Mouse (Mus musculus) myocyte (in vitro differentiated cells): ENCODE data around the gene Ahcyl2. TPM values are rescaled to one million over a fixed set of nuclear protein-coding genes. Genes with fewer than 3 reads are reported as not detected.

Experiments used
- H3K27me3 ChIP-seq: one replicate; pipeline ENCODE4 v1.6.1; 2011; ENCODE audit not compliant: control insufficient read depth, insufficient read depth, insufficient read length
- H3K36me3 ChIP-seq: one replicate; pipeline ENCODE4 v1.6.1; 2011; ENCODE audit not compliant: control insufficient read depth, insufficient read depth
- H3K4me2 ChIP-seq: one replicate; pipeline ENCODE4 v1.6.1; 2011; ENCODE audit warnings: low read depth, control low read depth
- H3K4me3 ChIP-seq: one replicate; pipeline ENCODE4 v1.5.1; 2011; ENCODE audit warnings: mild to moderate bottlenecking, control low read depth, moderate library complexity
- H3K79me2 ChIP-seq: one replicate; pipeline ENCODE4 v1.6.1; 2011; ENCODE audit not compliant: control insufficient read depth, insufficient read depth
- H3ac ChIP-seq: one replicate; pipeline ENCODE4 v1.6.1; 2011; ENCODE audit not compliant: control insufficient read depth, insufficient read length
- CEBPB ChIP-seq: IDR thresholded peaks from 2 replicates; pipeline ENCODE4 v1.6.1; 2011; ENCODE audit warnings: mild to moderate bottlenecking, moderate library complexity; ENCODE audit not compliant: poor library complexity, insufficient read depth, severe bottlenecking
- E2F4 ChIP-seq: IDR thresholded peaks from one replicate; pipeline ENCODE4 v1.6.1; 2011; ENCODE audit warnings: mild to moderate bottlenecking, control low read depth, moderate library complexity; ENCODE audit not compliant: insufficient read depth
- MAX ChIP-seq: IDR thresholded peaks from one replicate; pipeline ENCODE4 v1.6.1; 2011; ENCODE audit warnings: low read depth, mild to moderate bottlenecking, control low read depth
- MYOD1 ChIP-seq, 3 experiments: IDR thresholded peaks; one replicate each; pipeline ENCODE4 v1.6.1; 2011; ENCODE audit warnings: control low read depth in 2 of 3, low read depth in 2 of 3, mild to moderate bottlenecking in 2 of 3, moderate library complexity in 1 of 3; ENCODE audit not compliant: insufficient read length in 2 of 3, control insufficient read depth in 1 of 3
- MYOG ChIP-seq, 3 experiments: IDR thresholded peaks; one replicate each; pipeline ENCODE4 v1.6.1; 2011; ENCODE audit warnings: control low read depth in 2 of 3, low read depth in 2 of 3, mild to moderate bottlenecking in 2 of 3; ENCODE audit not compliant: insufficient read length in 2 of 3, control insufficient read depth in 1 of 3, insufficient read depth in 1 of 3
- POLR2A ChIP-seq: IDR thresholded peaks from one replicate; pipeline ENCODE4 v1.6.1; 2011; ENCODE audit warnings: low read depth, mild to moderate bottlenecking, control low read depth, moderate library complexity; ENCODE audit not compliant: insufficient read length
- POLR2AphosphoS2 ChIP-seq: IDR thresholded peaks from one replicate; pipeline ENCODE4 v1.6.1; 2011; ENCODE audit warnings: low read depth, control low read depth; ENCODE audit not compliant: insufficient read length
- REST ChIP-seq: IDR thresholded peaks from one replicate; pipeline ENCODE4 v1.6.1; 2011; ENCODE audit warnings: mild to moderate bottlenecking, control low read depth, moderate library complexity; ENCODE audit not compliant: insufficient read depth, insufficient read length
- SRF ChIP-seq: IDR thresholded peaks from one replicate; pipeline ENCODE4 v1.6.1; 2011; ENCODE audit warnings: low read depth; ENCODE audit not compliant: control insufficient read depth, insufficient read length
- TCF12 ChIP-seq: IDR thresholded peaks from one replicate; pipeline ENCODE4 v1.6.1; 2011; ENCODE audit warnings: mild to moderate bottlenecking, control low read depth; ENCODE audit not compliant: poor library complexity, insufficient read depth, severe bottlenecking
- TCF3 ChIP-seq: IDR thresholded peaks from one replicate; pipeline ENCODE4 v1.6.1; 2011; ENCODE audit warnings: low read depth, control low read depth; ENCODE audit not compliant: insufficient read length
- USF1 ChIP-seq: IDR thresholded peaks from one replicate; pipeline ENCODE4 v1.6.1; 2011; ENCODE audit warnings: low read depth, mild to moderate bottlenecking, control low read depth, moderate library complexity
- polyA plus RNA-seq: library from polyadenylated mRNA; unstranded; fragments of >200 nt; fragmentation: generic; extraction: Trizol; gene quantifications from one replicate; pipeline ENCODE4 v1.2.1, GENCODE M21; 2012; ENCODE audit warnings: missing spikeins

Ahcyl2 gene
- polyA plus RNA-seq, 1 experiment, result 10.1 TPM

DNA sequence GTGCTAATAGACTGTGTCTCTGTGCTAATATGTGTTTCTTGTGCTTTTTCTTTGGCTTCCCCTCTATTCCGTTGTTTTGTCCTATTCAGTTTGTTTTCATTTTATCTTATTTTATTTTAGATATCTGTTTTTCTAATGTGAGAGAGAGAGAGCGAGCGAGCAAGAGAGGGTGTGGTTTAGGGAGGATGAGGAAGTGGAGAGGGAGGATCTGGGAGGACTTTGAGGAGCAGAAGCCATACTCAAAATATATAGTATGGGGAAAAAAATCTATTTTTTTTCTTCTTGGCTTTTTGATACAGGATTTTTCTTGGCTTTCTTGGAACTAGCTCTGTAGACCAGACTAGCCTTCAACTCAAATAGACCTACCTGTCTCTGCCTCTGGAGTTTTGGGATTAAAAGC, 39.8 kb upstream of the Ahcyl2 start:
- no peaks in the 10 kb centered on the region for H3K36me3 ChIP-seq
- H3K4me3 ChIP-seq, result no peak overlapping the region
- no peak overlapping the region for H3ac ChIP-seq
- no peaks in the 10 kb centered on the region for H3K79me2 ChIP-seq
- no peak for TF ChIP-seq POLR2A
- TF ChIP-seq USF1, result no peak
- TF ChIP-seq TCF12, result no peak
- TF ChIP-seq TCF3, result no peak
- no peak for TF ChIP-seq SRF
- TF ChIP-seq REST, result no peak
- no peak for TF ChIP-seq POLR2AphosphoS2
- TF ChIP-seq MAX, result no peak
- no peak for TF ChIP-seq CEBPB
- no peak for TF ChIP-seq E2F4
- TF ChIP-seq MYOG (IDR thresholded peaks at IDR 0.05; ENCODE audit: control insufficient read depth in 1 of 3, insufficient read depth in 1 of 3, insufficient read length in 2 of 3, low read depth in 2 of 3), result no peak
- no peak for TF ChIP-seq MYOD1 (IDR thresholded peaks at IDR 0.05; ENCODE audit: control insufficient read depth in 1 of 3, insufficient read length in 2 of 3, low read depth in 2 of 3)
- H3K27me3 ChIP-seq, result no peaks in the 10 kb centered on the region
- no peak overlapping the region for H3K4me2 ChIP-seq

DNA sequence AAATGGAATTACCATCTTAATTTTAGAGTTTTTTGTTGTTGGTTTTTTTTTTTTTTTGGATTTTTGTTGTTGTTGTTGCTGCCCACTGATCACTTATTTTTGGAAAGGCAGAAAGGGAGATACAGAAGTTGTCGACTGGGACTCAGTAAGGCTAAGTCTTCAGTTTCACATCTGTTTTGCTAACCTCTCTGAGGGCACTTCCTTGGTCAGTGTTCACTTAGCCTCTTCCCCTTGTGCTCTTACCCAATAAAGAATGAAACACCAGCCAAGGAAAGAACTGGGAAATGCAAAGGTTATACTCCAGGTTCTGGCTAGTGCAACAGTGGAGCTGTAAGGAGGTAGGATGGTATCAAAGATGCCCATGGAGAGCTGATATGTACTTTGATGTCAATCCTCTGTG, 38.3 kb upstream of the Ahcyl2 start:
- Histone ChIP-seq H3K79me2 (no peaks in the 10 kb centered on the region), H3K4me2 (no peak overlapping the region), H3K4me3 (no peak overlapping the region), H3ac (no peak overlapping the region), H3K27me3 (no peaks in the 10 kb centered on the region), H3K36me3 (no peaks in the 10 kb centered on the region)
- TF ChIP-seq E2F4 (no peak), TCF3 (no peak), REST (no peak), MAX (no peak), SRF (no peak), TCF12 (no peak), MYOG (IDR thresholded peaks at IDR 0.05; ENCODE audit: control insufficient read depth in 1 of 3, insufficient read depth in 1 of 3, insufficient read length in 2 of 3, low read depth in 2 of 3) (no peak), CEBPB (no peak), USF1 (no peak), POLR2A (no peak), MYOD1 (IDR thresholded peaks at IDR 0.05; ENCODE audit: control insufficient read depth in 1 of 3, insufficient read length in 2 of 3, low read depth in 2 of 3) (no peak), POLR2AphosphoS2 (no peak)

DNA sequence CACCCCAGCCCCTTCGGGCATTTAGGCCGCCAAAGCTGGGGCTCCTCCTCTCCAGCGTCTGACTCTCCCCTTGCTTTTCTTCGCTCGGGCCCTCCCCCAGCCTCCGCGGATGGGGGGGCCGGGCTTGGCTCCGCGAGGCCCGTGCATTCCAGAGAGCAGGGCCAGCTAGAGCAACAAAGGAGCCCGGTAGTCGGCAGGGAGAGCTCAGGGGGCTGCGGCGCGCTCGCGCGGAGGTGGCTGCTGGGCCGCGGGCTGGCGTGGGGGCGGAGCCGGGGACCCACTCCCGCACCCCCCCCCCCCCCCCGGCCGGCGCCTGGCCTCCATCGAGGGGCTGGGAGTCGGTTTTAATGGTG, 32.5 kb upstream of the Ahcyl2 start, which contains the start of gene Smo:
Gene Smo, plus strand, starts transcription at position 168 of the 353 bp plus-strand sequence.
- TF ChIP-seq MYOD1 (IDR thresholded peaks at IDR 0.05; ENCODE audit: control insufficient read depth in 1 of 3, insufficient read length in 2 of 3, low read depth in 2 of 3), result no peak
- peak; percentile 87 for TF ChIP-seq POLR2A
- peak; percentile 81 for TF ChIP-seq POLR2AphosphoS2
- Histone ChIP-seq H3K27me3 (no peaks in the 10 kb centered on the region), H3ac (peak within 1 kb of the TSS; percentile 82), H3K4me3 (peak within 1 kb of the TSS; percentile 59), H3K36me3 (no peaks in the 10 kb centered on the region), H3K4me2 (peak within 1 kb of the TSS; percentile 94), H3K79me2 (peaks cover 33% of the 10 kb centered on the region)

- TF ChIP-seq POLR2A, result peak; percentile 81
- no peak for TF ChIP-seq USF1
- TF ChIP-seq E2F4, result no peak
- TF ChIP-seq POLR2AphosphoS2, result peak; percentile 76
- peak in 1 of 3 experiments; percentile 38 for TF ChIP-seq MYOG (IDR thresholded peaks at IDR 0.05; ENCODE audit: control insufficient read depth in 1 of 3, insufficient read depth in 1 of 3, insufficient read length in 2 of 3, low read depth in 2 of 3)
- Histone ChIP-seq H3K79me2 (peaks cover 38% of the 10 kb centered on the region), H3K27me3 (no peaks in the 10 kb centered on the region), H3K4me2 (peak overlapping the region; percentile 94), H3K36me3 (no peaks in the 10 kb centered on the region), H3K4me3 (peak overlapping the region; percentile 59), H3ac (peak overlapping the region; percentile 82)
Observed at GRCm38 (mm10) chr6:29735689-29736451, 31.9 kb upstream of the Ahcyl2 start.

GRCm38 (mm10) chr6:29736610-29737458, 31.0 kb upstream of the Ahcyl2 start:
- Histone ChIP-seq H3K27me3 (no peaks in the 10 kb centered on the region), H3ac (peak overlapping the region; percentile 82), H3K4me3 (peak overlapping the region; percentile 59), H3K36me3 (no peaks in the 10 kb centered on the region), H3K4me2 (peak overlapping the region; percentile 94), H3K79me2 (peaks cover 44% of the 10 kb centered on the region)
- TF ChIP-seq TCF12 (no peak), MYOD1 (IDR thresholded peaks at IDR 0.05; ENCODE audit: control insufficient read depth in 1 of 3, insufficient read length in 2 of 3, low read depth in 2 of 3) (no peak), TCF3 (no peak), CEBPB (no peak), POLR2A (no peak), MAX (no peak), POLR2AphosphoS2 (no peak), MYOG (IDR thresholded peaks at IDR 0.05; ENCODE audit: control insufficient read depth in 1 of 3, insufficient read depth in 1 of 3, insufficient read length in 2 of 3, low read depth in 2 of 3) (no peak), USF1 (no peak), E2F4 (no peak), REST (no peak), SRF (no peak)
